Mouse (Mus musculus): ENCODE measurements around the gene Shc4.

DNA sequence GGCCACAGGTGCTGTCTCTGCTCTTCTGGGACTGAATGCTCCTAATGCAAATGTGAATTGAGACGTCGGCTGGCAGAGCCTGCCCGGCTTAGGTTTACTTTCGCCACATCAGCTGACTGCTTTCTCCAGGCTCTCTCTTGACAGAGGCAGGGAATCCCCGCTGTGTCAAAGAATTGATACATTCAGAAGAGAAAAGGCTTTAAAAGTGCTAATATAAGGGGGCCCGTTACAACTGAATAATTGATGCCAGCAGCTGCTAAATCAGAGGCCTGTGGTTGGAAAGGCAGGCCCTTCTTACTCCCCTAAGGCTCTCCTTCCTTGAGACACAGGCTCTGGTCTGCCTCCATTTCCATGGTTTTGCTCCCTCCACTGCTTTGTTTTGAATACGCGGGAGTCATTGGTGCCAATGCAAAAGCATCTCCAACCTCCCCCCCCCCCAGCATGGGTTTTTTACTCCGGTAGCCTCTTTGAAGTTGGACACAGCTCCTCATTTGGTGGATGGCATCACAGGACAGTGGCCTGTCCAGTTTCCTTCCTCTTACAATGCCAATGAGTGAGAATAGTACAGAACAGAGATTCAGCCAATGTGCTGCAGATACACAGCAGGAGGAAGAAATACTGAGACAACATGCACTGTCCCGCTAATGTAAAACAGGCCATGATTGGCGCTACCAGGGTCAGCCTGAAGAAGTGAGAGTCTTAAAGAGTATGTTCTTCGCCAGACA is 18.9 kb downstream of the Shc4 start:
- no peak for TF ChIP-seq CTCF (IDR thresholded peaks at IDR 0.05; ENCODE audit: low read depth)
- no peak for TF ChIP-seq EP300 (IDR thresholded peaks at IDR 0.05; ENCODE audit: low read depth)

Measured in liver, postnatal 0 days (tissue).